Mouse (Mus musculus) lung, embryonic 16.5 days (tissue): Measurements from ENCODE around the gene Fuca1. TPM values are rescaled to one million over a fixed set of nuclear protein-coding genes. Genes with fewer than 3 reads are reported as not detected.

ENCODE experiments used
- ATAC-seq: fragments of 200-750 bp; cut with Nextera tagmentation; 2 replicates; pipeline ENCODE4 v1.8.0; 2017; ENCODE audit warnings: low read depth, mild to moderate bottlenecking, moderate library complexity
- H3K27ac ChIP-seq: fragments of 300-500 bp; sonication (generic); 2 replicates; pipeline ENCODE4 v1.5.1; 2014; ENCODE audit warnings: mild to moderate bottlenecking, control low read depth, low read length
- H3K27me3 ChIP-seq: fragments of 300-500 bp; sonication (generic); 2 replicates; pipeline ENCODE4 v1.6.1; 2014; ENCODE audit warnings: low read depth, low read length, mixed read lengths; ENCODE audit not compliant: control insufficient read depth, insufficient read depth
- H3K36me3 ChIP-seq: fragments of 300-500 bp; sonication (generic); 2 replicates; pipeline ENCODE4 v1.6.1; 2014; ENCODE audit warnings: low read length; ENCODE audit not compliant: control insufficient read depth, insufficient read depth
- H3K4me1 ChIP-seq: fragments of 300-500 bp; sonication (generic); replicated peaks from 2 replicates; pipeline ENCODE4 v1.6.1; 2014; ENCODE audit warnings: low read length, mixed read lengths; ENCODE audit not compliant: control insufficient read depth, insufficient read depth
- H3K4me2 ChIP-seq: fragments of 300-500 bp; sonication (generic); 2 replicates; pipeline ENCODE4 v1.6.1; 2014; ENCODE audit warnings: low read depth, low read length, control low read depth
- H3K4me3 ChIP-seq: fragments of 300-500 bp; sonication (generic); 2 replicates; pipeline ENCODE4 v1.5.1; 2014; ENCODE audit warnings: mild to moderate bottlenecking, low read length, control low read depth
- H3K9ac ChIP-seq: fragments of 300-500 bp; sonication (generic); 2 replicates; pipeline ENCODE4 v1.6.1; 2014; ENCODE audit warnings: low read length, control low read depth
- H3K9me3 ChIP-seq: fragments of 300-500 bp; sonication (generic); 2 replicates; pipeline ENCODE4 v1.6.1; 2016; ENCODE audit warnings: low read length; ENCODE audit not compliant: control insufficient read depth
- WGBS: fragments of 180-500 bp; shearing (Covaris S2); extraction: QIAGEN DNeasy Blood & Tissue Kit; methylation state at CpG from one replicate; pipeline ENCODE4 v1.1.7; 2014; 5-methylcytosine and 5-hydroxymethylcytosine counted together
- polyA plus RNA-seq: library from polyadenylated mRNA; unstranded; fragments of >200 nt; fragmentation: Nextera tagmentation; extraction: Ambion mirVana; gene quantifications from 2 replicates; pipeline ENCODE4 v1.2.1, GENCODE M21; 2015

The Fuca1 gene
- polyA plus RNA-seq, 1 experiment from 2014 or later = 76.4 TPM

- 48% methylated on average over 2 of the region's 2 CpGs for WGBS
- 0 out of 2 replicates have a peak, but pooled peaks cover under 1% of the 10 kb centered on the region for H3K36me3 ChIP-seq
- ATAC-seq = no peak
- no peaks in the 10 kb centered on the region for H3K9me3 ChIP-seq
- no peak overlapping the region for H3K9ac ChIP-seq
- no peak overlapping the region for H3K4me2 ChIP-seq
- H3K27ac ChIP-seq = no peak overlapping the region
- H3K4me1 ChIP-seq = peaks cover 31% of the 10 kb centered on the region
- H3K27me3 ChIP-seq = no peaks in the 10 kb centered on the region
- H3K4me3 ChIP-seq = no peak overlapping the region
These were observed 42.8 kb upstream of the Fuca1 start for GRCm38 (mm10) chr4:135877742-135878141.

GRCm38 (mm10) chr4:135879021-135879420 lies 41.5 kb upstream of the Fuca1 start:
- 63% methylated on average over 6 of the region's 6 CpGs for WGBS
- Histone ChIP-seq H3K4me3 (no peak overlapping the region), H3K4me1 (peaks cover 41% of the 10 kb centered on the region), H3K9me3 (no peaks in the 10 kb centered on the region), H3K36me3 (no peaks in the 10 kb centered on the region), H3K9ac (no peak overlapping the region), H3K27ac (no peak overlapping the region), H3K27me3 (no peaks in the 10 kb centered on the region), H3K4me2 (no peak overlapping the region)
- no peak for ATAC-seq

- no peak overlapping the region for H3K9ac ChIP-seq
- no peak overlapping the region for H3K4me2 ChIP-seq
- H3K9me3 ChIP-seq = no peaks in the 10 kb centered on the region
- no peak overlapping the region for H3K4me3 ChIP-seq
- ATAC-seq = no peak
- H3K4me1 ChIP-seq = peaks cover 34% of the 10 kb centered on the region
- H3K36me3 ChIP-seq = no peaks in the 10 kb centered on the region
- no peak overlapping the region for H3K27ac ChIP-seq
- no peaks in the 10 kb centered on the region for H3K27me3 ChIP-seq
- WGBS = 90% methylated on average over 6 of the region's 6 CpGs
These were observed 40.5 kb upstream of the Fuca1 start for GRCm38 (mm10) chr4:135880018-135880417.

- Histone ChIP-seq H3K4me2 (no peak overlapping the region), H3K27me3 (no peaks in the 10 kb centered on the region), H3K9me3 (no peaks in the 10 kb centered on the region), H3K36me3 (no peaks in the 10 kb centered on the region), H3K4me3 (no peak overlapping the region), H3K27ac (no peak overlapping the region), H3K9ac (no peak overlapping the region), H3K4me1 (peaks cover 28% of the 10 kb centered on the region)
- no peak for ATAC-seq
- WGBS = 86% methylated on average over 10 of the region's 10 CpGs
These were observed 40.0 kb upstream of the Fuca1 start for GRCm38 (mm10) chr4:135880576-135880975.

- ATAC-seq = no peak
- Histone ChIP-seq H3K27me3 (no peaks in the 10 kb centered on the region), H3K9ac (no peak overlapping the region), H3K36me3 (no peaks in the 10 kb centered on the region), H3K4me2 (no peak overlapping the region), H3K27ac (no peak overlapping the region), H3K4me1 (peaks cover 13% of the 10 kb centered on the region), H3K4me3 (no peak overlapping the region), H3K9me3 (no peaks in the 10 kb centered on the region)
- 62% methylated on average over 6 of the region's 6 CpGs for WGBS
These were observed 38.5 kb upstream of the Fuca1 start for GRCm38 (mm10) chr4:135882023-135882422.

- 0 out of 2 replicates have a peak overlapping the region, but pooled peaks have one; percentile 9 for H3K4me2 ChIP-seq
- no peaks in the 10 kb centered on the region for H3K9me3 ChIP-seq
- peaks cover 12% of the 10 kb centered on the region for H3K4me1 ChIP-seq
- 20% methylated on average over 10 of the region's 10 CpGs for WGBS
- peak; percentile 39; the same call in 1 of the 2 replicates for ATAC-seq
- H3K36me3 ChIP-seq = no peaks in the 10 kb centered on the region
- no peaks in the 10 kb centered on the region for H3K27me3 ChIP-seq
- H3K9ac ChIP-seq = peak overlapping the region; percentile 29; the same call in 1 of the 2 replicates
- no peak overlapping the region for H3K27ac ChIP-seq
- no peak overlapping the region for H3K4me3 ChIP-seq
These were observed 37.1 kb upstream of the Fuca1 start for GRCm38 (mm10) chr4:135883401-135883851.

GRCm38 (mm10) chr4:135883881-135884516 lies 36.5 kb upstream of the Fuca1 start:
- H3K27me3 ChIP-seq = no peaks in the 10 kb centered on the region
- no peak overlapping the region for H3K27ac ChIP-seq
- H3K36me3 ChIP-seq = no peaks in the 10 kb centered on the region
- H3K4me3 ChIP-seq = no peak overlapping the region
- H3K9me3 ChIP-seq = no peaks in the 10 kb centered on the region
- peaks cover 12% of the 10 kb centered on the region for H3K4me1 ChIP-seq
- no peak for ATAC-seq
- no peak overlapping the region for H3K9ac ChIP-seq
- WGBS = 51% methylated on average over 7 of the region's 7 CpGs
- no peak overlapping the region for H3K4me2 ChIP-seq

GRCm38 (mm10) chr4:135884531-135884930 lies 36.0 kb upstream of the Fuca1 start:
- no peaks in the 10 kb centered on the region for H3K36me3 ChIP-seq
- no peak overlapping the region for H3K9ac ChIP-seq
- no peak overlapping the region for H3K4me2 ChIP-seq
- 75% methylated on average over 6 of the region's 6 CpGs for WGBS
- H3K4me1 ChIP-seq = peaks cover 12% of the 10 kb centered on the region
- H3K4me3 ChIP-seq = no peak overlapping the region
- H3K9me3 ChIP-seq = no peaks in the 10 kb centered on the region
- H3K27ac ChIP-seq = no peak overlapping the region
- ATAC-seq = no peak
- H3K27me3 ChIP-seq = no peaks in the 10 kb centered on the region

GRCm38 (mm10) chr4:135885676-135886075 lies 34.9 kb upstream of the Fuca1 start:
- WGBS = 87% methylated on average over 12 of the region's 12 CpGs
- H3K4me2 ChIP-seq = no peak overlapping the region
- H3K4me1 ChIP-seq = peaks cover 12% of the 10 kb centered on the region
- H3K36me3 ChIP-seq = no peaks in the 10 kb centered on the region
- ATAC-seq = no peak
- no peak overlapping the region for H3K9ac ChIP-seq
- H3K4me3 ChIP-seq = no peak overlapping the region
- H3K9me3 ChIP-seq = no peaks in the 10 kb centered on the region
- H3K27me3 ChIP-seq = no peaks in the 10 kb centered on the region
- H3K27ac ChIP-seq = no peak overlapping the region
